Mouse (Mus musculus) intestine, embryonic 14.5 days (tissue): ENCODE measurements around the gene Gm26602. TPM values are rescaled to one million over a fixed set of nuclear protein-coding genes. Genes with fewer than 3 reads are reported as not detected.
A peak's percentile ranks its signal among the peaks of the same experiment; 100 is the strongest.
"Not testable (repeated sequence)": the region's sequence is repeated elsewhere in the genome, so short reads cannot be mapped to it uniquely, and the experiment has no call there.

Experiments used
- ATAC-seq: fragments of 200-750 bp; cut with Nextera tagmentation; replicated peaks from 2 replicates; pipeline ENCODE4 v1.8.0; 2017; ENCODE audit warnings: low read depth, moderate number of reproducible peaks, moderate TSS enrichment, moderate library complexity; ENCODE audit not compliant: low FRiP score, low TSS enrichment
- DNase-seq: peaks from one replicate; pipeline ENCODE4 v3.0.0-alpha.2; 2018; ENCODE audit warnings: low spot score
- H3K27ac ChIP-seq: fragments of 300-500 bp; sonication (generic); 2 replicates; pipeline ENCODE4 v1.5.1; 2014; ENCODE audit warnings: low read depth, mild to moderate bottlenecking, control low read depth
- H3K27me3 ChIP-seq: fragments of 300-500 bp; sonication (generic); replicated peaks from 2 replicates; pipeline ENCODE4 v1.6.1; 2014; ENCODE audit warnings: low read length, control low read depth; ENCODE audit not compliant: control insufficient read depth, insufficient read depth
- H3K36me3 ChIP-seq: fragments of 300-500 bp; sonication (generic); 2 replicates; pipeline ENCODE4 v1.6.1; 2014; ENCODE audit warnings: low read length, control low read depth; ENCODE audit not compliant: control insufficient read depth, insufficient read depth
- H3K4me1 ChIP-seq: fragments of 300-500 bp; sonication (generic); replicated peaks from 2 replicates; pipeline ENCODE4 v1.6.1; 2014; ENCODE audit warnings: low read length, control low read depth, mixed read lengths; ENCODE audit not compliant: control insufficient read depth, insufficient read depth
- H3K4me2 ChIP-seq: fragments of 300-500 bp; sonication (generic); 2 replicates; pipeline ENCODE4 v1.6.1; 2014; ENCODE audit warnings: low read length
- H3K4me3 ChIP-seq: fragments of 300-500 bp; sonication (generic); 2 replicates; pipeline ENCODE4 v1.5.1; 2014; ENCODE audit warnings: low read depth, low read length, control low read depth, mixed read lengths
- H3K9ac ChIP-seq: fragments of 300-500 bp; sonication (generic); 2 replicates; pipeline ENCODE4 v1.6.1; 2014; ENCODE audit warnings: mild to moderate bottlenecking, low read length
- H3K9me3 ChIP-seq: fragments of 300-500 bp; sonication (generic); 2 replicates; pipeline ENCODE4 v1.6.1; 2016; ENCODE audit warnings: low read length, control low read depth; ENCODE audit not compliant: control insufficient read depth
- WGBS: fragments of 180-500 bp; shearing (Covaris S2); extraction: QIAGEN DNeasy Blood & Tissue Kit; methylation state at CpG from one replicate; pipeline ENCODE4 v1.1.7; 2014; 5-methylcytosine and 5-hydroxymethylcytosine counted together
- polyA plus RNA-seq: library from polyadenylated mRNA; unstranded; fragments of >200 nt; fragmentation: Nextera tagmentation; extraction: Ambion mirVana; gene quantifications from 2 replicates; pipeline ENCODE4 v1.2.1, GENCODE M21; 2014

The Gm26602 gene
- polyA plus RNA-seq, 1 experiment from 2014 or later = not detected

DNA sequence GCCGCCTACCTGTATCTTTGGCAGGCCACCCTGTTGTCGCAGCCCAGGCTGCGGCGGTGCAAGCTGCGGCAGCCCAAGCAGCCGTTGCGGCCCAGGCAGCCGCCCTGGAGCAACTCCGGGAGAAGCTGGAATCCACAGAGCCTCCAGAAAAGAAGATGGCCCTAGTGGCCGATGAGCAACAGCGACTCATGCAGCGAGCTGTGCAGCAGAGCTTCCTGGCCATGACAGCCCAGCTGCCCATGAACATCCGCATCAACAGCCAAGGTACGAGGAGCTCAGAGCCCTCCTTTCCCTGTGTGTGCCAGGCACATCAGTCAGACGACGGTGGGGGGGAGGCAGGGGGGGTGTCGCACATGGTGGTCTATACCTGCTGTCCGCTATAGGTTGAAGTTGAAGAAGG lies 40.0 kb downstream of the Gm26602 start:
- no peaks in the 10 kb centered on the region for H3K9me3 ChIP-seq

DNA sequence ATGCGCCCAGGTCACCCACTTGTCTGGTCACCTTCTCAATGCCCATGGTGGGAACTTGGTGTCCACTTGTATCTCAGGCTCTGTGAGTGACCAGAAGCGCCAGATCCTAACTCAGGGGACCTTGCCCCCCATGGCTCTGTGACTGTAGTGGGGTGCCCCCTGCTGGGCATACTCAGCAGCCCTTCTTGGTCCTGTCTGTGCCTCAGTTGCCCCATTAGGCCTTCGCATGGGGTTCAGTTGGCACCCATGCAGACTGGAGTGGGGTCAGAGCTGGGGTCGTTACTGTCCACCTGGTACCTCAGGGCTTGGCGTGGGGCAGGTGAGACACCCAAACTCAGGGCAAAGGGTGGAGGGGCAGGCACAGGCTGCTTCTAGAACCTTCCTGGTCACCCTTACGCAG lies 43.3 kb downstream of the Gm26602 start:
- no peaks in the 10 kb centered on the region for H3K4me1 ChIP-seq
- no peaks in the 10 kb centered on the region for H3K27me3 ChIP-seq
- WGBS = 87% methylated on average over 6 of the region's 6 CpGs
- H3K4me2 ChIP-seq = no peak overlapping the region
- H3K27ac ChIP-seq = no peak overlapping the region
- DNase-seq = no peak
- no peak overlapping the region for H3K4me3 ChIP-seq
- H3K36me3 ChIP-seq = peaks cover 48% of the 10 kb centered on the region
- no peaks in the 10 kb centered on the region for H3K9me3 ChIP-seq
- ATAC-seq = no peak
- no peak overlapping the region for H3K9ac ChIP-seq

More for the DNA sequence above, 40.0 kb downstream of the Gm26602 start:
- no peaks in the 10 kb centered on the region for H3K27me3 ChIP-seq
- no peak overlapping the region for H3K27ac ChIP-seq
- DNase-seq = no peak
- ATAC-seq = no peak
- H3K4me2 ChIP-seq = no peak overlapping the region
- peaks cover 53% of the 10 kb centered on the region for H3K36me3 ChIP-seq
- H3K9ac ChIP-seq = no peak overlapping the region
- H3K4me1 ChIP-seq = peaks cover 20% of the 10 kb centered on the region
- no peak overlapping the region for H3K4me3 ChIP-seq
- whole genome bisulfite sequencing = 82% methylated on average over 18 of the region's 18 CpGs

DNA sequence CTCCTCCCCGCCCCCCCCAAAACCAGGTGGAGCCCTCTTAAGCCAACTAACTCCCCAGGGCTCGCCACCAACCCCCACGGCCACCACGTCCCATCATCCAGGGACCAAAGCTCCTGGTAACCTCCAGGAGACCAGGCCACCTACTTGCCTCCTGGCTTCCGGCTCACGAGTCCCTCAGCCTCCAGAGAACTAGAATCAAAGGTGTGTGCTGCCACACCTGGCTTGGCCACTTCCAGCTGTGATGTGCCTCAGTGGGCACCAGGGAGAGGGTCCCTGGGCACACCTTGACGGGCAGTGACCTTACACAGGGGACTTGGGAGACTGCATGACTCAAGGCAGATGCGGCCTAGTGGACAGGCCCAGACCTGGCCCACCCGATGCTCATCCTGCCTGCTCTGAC lies 45.0 kb downstream of the Gm26602 start:
- Histone ChIP-seq H3K36me3 (peaks cover 30% of the 10 kb centered on the region), H3K4me3 (no peak overlapping the region), H3K27me3 (no peaks in the 10 kb centered on the region), H3K4me1 (no peaks in the 10 kb centered on the region), H3K4me2 (no peak overlapping the region), H3K9ac (no peak overlapping the region), H3K9me3 (no peaks in the 10 kb centered on the region), H3K27ac (no peak overlapping the region)
- no peak for ATAC-seq
- WGBS = 65% methylated on average over 9 of the region's 9 CpGs
- DNase-seq = no peak

DNA sequence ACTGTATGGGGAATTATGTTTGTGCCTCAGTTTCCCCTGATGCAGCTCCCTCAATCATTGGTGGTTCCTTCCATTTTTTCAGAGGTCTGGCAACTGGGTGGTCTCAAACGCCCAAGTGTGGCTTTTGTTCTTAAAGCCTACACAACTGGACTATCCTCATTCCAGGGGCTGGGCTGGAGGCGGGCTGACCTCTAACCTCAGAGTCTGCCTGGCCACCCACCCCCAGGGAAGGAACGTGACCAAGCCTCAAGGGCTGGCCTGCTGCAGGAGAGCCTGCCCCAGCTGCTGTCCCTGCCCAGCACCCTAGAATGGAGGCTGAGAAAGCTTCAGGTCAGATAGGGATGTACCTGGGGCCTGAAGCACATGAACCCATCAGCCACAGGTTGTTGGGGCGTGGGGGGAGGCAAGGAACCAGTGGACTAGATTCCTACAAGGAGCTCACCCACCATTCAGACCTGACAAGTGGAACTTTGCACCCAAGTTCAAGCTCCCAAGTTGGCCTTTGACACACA lies 46.0 kb downstream of the Gm26602 start:
- no peaks in the 10 kb centered on the region for H3K9me3 ChIP-seq
- DNase-seq (no peak), ATAC-seq (no peak)
- H3K36me3 ChIP-seq = peaks cover 20% of the 10 kb centered on the region
- 18% methylated on average over 4 of the region's 4 CpGs for WGBS
- H3K27ac ChIP-seq = no peak overlapping the region
- no peak overlapping the region for H3K4me3 ChIP-seq
- no peak overlapping the region for H3K9ac ChIP-seq
- H3K4me2 ChIP-seq = no peak overlapping the region
- peaks cover 6% of the 10 kb centered on the region for H3K4me1 ChIP-seq
- no peaks in the 10 kb centered on the region for H3K27me3 ChIP-seq

DNA sequence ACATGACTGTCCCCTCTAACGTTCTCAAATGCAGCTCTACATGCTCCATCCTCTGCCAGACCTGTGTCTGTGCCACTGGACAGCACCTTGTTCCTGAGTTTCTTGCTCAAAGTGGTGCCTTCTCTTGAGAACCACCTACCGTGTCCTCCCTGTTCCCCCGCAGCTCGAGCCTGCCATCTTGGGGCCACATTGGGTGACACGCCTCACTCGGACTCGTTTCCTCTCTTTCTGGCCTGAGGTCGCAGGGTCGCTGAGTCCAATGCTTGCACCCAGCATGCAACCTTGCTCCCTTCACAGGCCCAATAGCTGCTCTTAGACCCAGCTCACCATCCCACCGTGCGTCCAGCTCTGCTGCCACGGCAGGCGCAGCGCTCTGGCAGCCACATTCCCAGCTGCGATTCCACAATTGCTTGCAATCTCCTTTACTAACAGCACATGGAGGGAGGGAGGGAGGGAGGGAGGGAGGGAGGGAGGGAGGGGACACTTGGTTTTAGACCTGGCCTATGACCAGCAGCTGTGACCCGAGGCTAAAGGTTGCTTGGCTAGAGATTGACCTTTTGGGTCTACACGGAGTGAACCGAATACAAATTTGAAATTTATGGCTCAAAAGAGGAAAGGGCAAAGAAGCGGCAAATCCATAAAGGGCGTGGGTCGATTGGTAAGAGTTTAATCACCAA lies 47.6 kb downstream of the Gm26602 start:
- ATAC-seq = no peak
- no peak overlapping the region for H3K9ac ChIP-seq
- WGBS = 8% methylated on average over 21 of the region's 21 CpGs

DNA sequence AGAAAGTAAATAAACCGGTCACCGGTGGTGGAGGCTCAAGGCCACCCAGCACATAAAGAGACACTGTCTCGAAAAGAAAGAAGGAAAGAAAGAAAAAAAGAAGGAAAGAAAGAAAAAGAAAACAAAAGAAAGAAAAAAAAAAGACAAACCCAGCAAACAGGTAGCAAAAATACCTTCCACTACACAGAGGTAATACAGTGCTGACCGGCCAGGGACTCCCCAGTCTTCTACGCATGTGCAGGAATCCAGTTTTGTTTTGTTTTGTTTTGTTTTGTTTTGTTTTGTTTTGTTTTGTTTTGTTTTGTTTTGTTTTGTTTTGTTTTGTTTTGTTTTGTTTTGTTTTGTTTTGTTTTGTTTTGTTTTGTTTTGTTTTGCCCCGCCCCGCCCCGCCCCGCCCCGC lies 48.8 kb downstream of the Gm26602 start:
- WGBS = 34% methylated on average over 10 of the region's 10 CpGs
- H3K27me3 ChIP-seq = not testable (repeated sequence)

More for the DNA sequence above, 47.6 kb downstream of the Gm26602 start:
- peak; percentile 85 for DNase-seq
- H3K36me3 ChIP-seq = peaks cover 16% of the 10 kb centered on the region
- no peak overlapping the region for H3K27ac ChIP-seq
- peaks cover 6% of the 10 kb centered on the region for H3K4me1 ChIP-seq
- 0 out of 2 replicates have a peak overlapping the region, but pooled peaks have one; percentile 25 for H3K4me2 ChIP-seq
- H3K4me3 ChIP-seq = no peak overlapping the region
- no peaks in the 10 kb centered on the region for H3K27me3 ChIP-seq
- H3K9me3 ChIP-seq = no peaks in the 10 kb centered on the region

DNA sequence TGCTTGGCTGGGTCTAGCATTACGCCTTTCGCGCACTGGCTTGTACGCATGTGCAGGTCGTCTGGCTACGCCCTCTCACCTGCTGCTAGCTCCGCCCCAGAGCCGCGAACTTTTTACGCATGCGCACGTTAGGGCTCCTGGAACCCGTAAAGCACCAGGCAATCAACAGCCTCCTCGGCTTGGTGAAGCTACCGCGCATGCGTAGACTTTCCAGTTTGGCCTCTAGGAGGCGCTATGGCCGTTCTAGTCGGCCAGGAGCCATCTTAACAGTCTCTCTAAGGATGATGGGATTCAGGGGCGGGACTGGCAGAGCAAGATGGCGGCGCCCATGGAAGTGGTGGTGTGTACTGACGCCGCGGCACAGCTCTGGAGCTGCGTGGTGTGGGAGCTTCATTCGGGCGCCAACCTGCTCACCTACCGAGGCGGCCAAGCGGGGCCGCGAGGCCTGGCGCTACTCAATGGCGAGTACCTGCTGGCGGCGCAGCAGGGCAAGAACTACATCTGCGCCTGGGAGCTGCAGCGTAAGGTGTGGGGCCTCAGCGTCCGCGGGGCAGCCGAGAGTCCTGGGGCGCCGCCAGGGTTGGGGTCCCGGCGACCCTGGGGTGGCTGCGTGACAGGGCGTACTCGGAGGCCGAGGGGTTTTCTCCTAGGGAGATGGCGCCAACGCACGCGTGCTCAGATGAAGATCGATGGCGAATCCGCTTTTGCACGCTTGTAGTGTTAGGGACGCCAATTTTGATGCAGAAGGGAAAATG lies 49.4 kb downstream of the Gm26602 start, which contains the start of gene Wdr18:
Gene Wdr18, plus strand, starts transcription at position 306 of the 755 bp plus-strand sequence.
- peak; percentile 93 for ATAC-seq
- WGBS = under 1% methylated on average over 60 of the region's 61 CpGs
- Histone ChIP-seq H3K27me3 (no peaks in the 10 kb centered on the region), H3K4me1 (peaks cover 6% of the 10 kb centered on the region), H3K9ac (peak within 1 kb of the TSS; percentile 78), H3K27ac (peak within 1 kb of the TSS; percentile 62), H3K4me2 (peak within 1 kb of the TSS; percentile 53), H3K9me3 (no peaks in the 10 kb centered on the region), H3K4me3 (peak within 1 kb of the TSS; percentile 99), H3K36me3 (peaks cover 29% of the 10 kb centered on the region)
- peak; percentile 100 for DNase-seq

More for the DNA sequence above, 48.8 kb downstream of the Gm26602 start:
- DNase-seq, H3K9ac ChIP-seq, H3K27ac ChIP-seq, H3K4me3 ChIP-seq, H3K4me1 ChIP-seq, H3K9me3 ChIP-seq: not testable (repeated sequence)
- peak overlapping the region; percentile 53; the same call in 1 of the 2 replicates for H3K4me2 ChIP-seq
- ATAC-seq = 0 out of 2 replicates have a peak, but pooled peaks have one; percentile 34
- peaks cover 23% of the 10 kb centered on the region for H3K36me3 ChIP-seq
